Mouse (Mus musculus) midbrain, embryonic 13.5 days (tissue): ENCODE measurements around the gene Dennd4a. TPM values are rescaled to one million over a fixed set of nuclear protein-coding genes. Genes with fewer than 3 reads are reported as not detected.

Experiments
- ATAC-seq: fragments of 200-750 bp; cut with Nextera tagmentation; 2 replicates; pipeline ENCODE4 v1.8.0; 2017; ENCODE audit warnings: mild to moderate bottlenecking, moderate TSS enrichment, moderate library complexity
- H3K27ac ChIP-seq: fragments of 300-500 bp; sonication (generic); 2 replicates; pipeline ENCODE4 v1.5.1; 2015; ENCODE audit warnings: inconsistent platforms, mild to moderate bottlenecking, moderate library complexity
- H3K27me3 ChIP-seq: fragments of 300-500 bp; sonication (generic); 2 replicates; pipeline ENCODE4 v1.6.1; 2015; ENCODE audit warnings: mild to moderate bottlenecking, inconsistent platforms
- H3K36me3 ChIP-seq: fragments of 300-500 bp; sonication (generic); 2 replicates; pipeline ENCODE4 v1.6.1; 2015; ENCODE audit warnings: mild to moderate bottlenecking, inconsistent platforms
- H3K4me1 ChIP-seq: fragments of 300-500 bp; sonication (generic); replicated peaks from 2 replicates; pipeline ENCODE4 v1.6.1; 2015; ENCODE audit warnings: inconsistent platforms
- H3K4me2 ChIP-seq: fragments of 300-500 bp; sonication (generic); replicated peaks from 2 replicates; pipeline ENCODE4 v1.6.1; 2015; ENCODE audit warnings: moderate library complexity, mild to moderate bottlenecking, inconsistent platforms
- H3K4me3 ChIP-seq: fragments of 300-500 bp; sonication (generic); replicated peaks from 2 replicates; pipeline ENCODE4 v1.5.1; 2015; ENCODE audit warnings: mild to moderate bottlenecking, inconsistent platforms
- H3K9ac ChIP-seq: fragments of 300-500 bp; sonication (generic); replicated peaks from 2 replicates; pipeline ENCODE4 v1.6.1; 2015; ENCODE audit warnings: mild to moderate bottlenecking, inconsistent platforms
- H3K9me3 ChIP-seq: fragments of 300-500 bp; sonication (generic); 2 replicates; pipeline ENCODE4 v1.6.1; 2016; ENCODE audit warnings: mild to moderate bottlenecking, inconsistent platforms
- WGBS: fragments of 180-500 bp; shearing (Covaris S2); methylation state at CpG from one replicate; pipeline ENCODE4 v1.1.7; 2015; 5-methylcytosine and 5-hydroxymethylcytosine counted together
- polyA plus RNA-seq: library from polyadenylated mRNA; unstranded; fragments of >200 nt; fragmentation: Nextera tagmentation; extraction: Ambion mirVana; gene quantifications from 2 replicates; pipeline ENCODE4 v1.2.1, GENCODE M21; 2015

Gene Dennd4a
- polyA plus RNA-seq, 1 experiment from 2014 or later = 9.7 TPM

DNA sequence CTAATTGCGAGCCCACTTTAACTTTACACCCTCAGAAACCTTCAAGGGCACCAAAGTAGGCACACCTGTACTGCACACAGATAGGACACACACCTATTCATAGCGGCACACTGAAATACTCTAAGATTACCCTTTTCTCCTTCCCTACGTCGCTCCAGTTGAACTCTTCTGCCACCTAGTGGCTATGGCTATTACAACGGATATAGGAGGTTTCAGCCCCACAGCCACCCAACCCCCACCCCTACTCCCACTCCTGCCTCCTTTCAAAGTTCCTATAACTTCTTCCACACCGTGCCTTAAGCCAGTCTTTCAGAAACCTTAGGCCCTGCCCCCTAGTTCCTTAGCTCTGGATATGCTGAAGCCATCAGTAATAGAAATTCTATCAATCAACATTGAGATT, 125.4 kb downstream of the Dennd4a start:
- 6% methylated on average over 6 of the region's 6 CpGs for WGBS
- Histone ChIP-seq H3K4me1 (peaks cover 12% of the 10 kb centered on the region), H3K27ac (no peak overlapping the region), H3K9ac (no peak overlapping the region), H3K36me3 (no peaks in the 10 kb centered on the region), H3K27me3 (no peaks in the 10 kb centered on the region), H3K4me3 (no peak overlapping the region), H3K9me3 (no peaks in the 10 kb centered on the region), H3K4me2 (no peak overlapping the region)
- no peak for ATAC-seq

DNA sequence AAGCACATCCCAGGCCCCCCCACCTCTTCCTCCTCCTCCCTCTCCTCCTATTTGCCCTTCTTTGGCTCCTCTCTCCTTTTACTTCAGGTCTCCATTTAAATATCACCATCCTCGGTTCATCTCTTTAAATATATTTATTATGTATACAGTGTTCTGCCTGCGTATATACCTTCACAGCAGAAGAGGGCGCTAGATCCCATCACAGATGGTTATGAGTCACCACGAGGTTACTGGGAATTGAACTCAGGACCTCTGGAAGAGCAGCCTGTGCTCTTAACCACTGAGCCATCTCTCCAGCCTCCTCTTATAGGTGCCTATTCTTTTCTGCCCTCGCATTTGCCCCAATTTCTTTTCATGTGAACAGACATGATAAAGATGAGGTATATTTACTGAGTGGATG, 126.4 kb downstream of the Dennd4a start:
- no peak for ATAC-seq
- no peak overlapping the region for H3K27ac ChIP-seq
- no peaks in the 10 kb centered on the region for H3K27me3 ChIP-seq
- peaks cover 12% of the 10 kb centered on the region for H3K4me1 ChIP-seq
- 60% methylated on average over 5 of the region's 5 CpGs for WGBS
- no peak overlapping the region for H3K4me2 ChIP-seq
- H3K9me3 ChIP-seq = no peaks in the 10 kb centered on the region
- no peak overlapping the region for H3K9ac ChIP-seq
- H3K4me3 ChIP-seq = no peak overlapping the region
- H3K36me3 ChIP-seq = no peaks in the 10 kb centered on the region

DNA sequence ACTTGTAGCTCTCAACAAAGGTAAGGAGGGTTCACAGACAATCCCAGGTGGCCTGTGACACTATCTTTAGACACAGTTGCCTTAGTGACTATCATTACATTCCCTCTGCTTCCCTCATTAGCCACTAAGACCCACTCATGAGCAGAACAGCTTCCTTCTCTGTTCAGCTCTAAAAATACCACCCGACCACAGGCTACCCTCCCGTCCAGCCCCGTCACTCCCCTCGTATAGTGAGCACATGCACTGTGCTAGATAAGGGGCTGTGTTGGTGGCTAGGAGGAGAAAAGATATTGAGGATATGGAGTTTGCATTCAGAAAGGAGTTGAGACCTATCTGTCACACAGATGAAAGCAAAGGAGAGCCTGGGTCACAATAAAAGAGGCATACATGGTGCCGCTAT, 127.4 kb downstream of the Dennd4a start:
- Histone ChIP-seq H3K4me2 (no peak overlapping the region), H3K4me3 (no peak overlapping the region), H3K36me3 (no peaks in the 10 kb centered on the region), H3K27me3 (no peaks in the 10 kb centered on the region), H3K9me3 (no peaks in the 10 kb centered on the region), H3K4me1 (peaks cover 12% of the 10 kb centered on the region), H3K27ac (no peak overlapping the region), H3K9ac (no peak overlapping the region)
- WGBS = 90% methylated on average over 5 of the region's 5 CpGs
- ATAC-seq = no peak

DNA sequence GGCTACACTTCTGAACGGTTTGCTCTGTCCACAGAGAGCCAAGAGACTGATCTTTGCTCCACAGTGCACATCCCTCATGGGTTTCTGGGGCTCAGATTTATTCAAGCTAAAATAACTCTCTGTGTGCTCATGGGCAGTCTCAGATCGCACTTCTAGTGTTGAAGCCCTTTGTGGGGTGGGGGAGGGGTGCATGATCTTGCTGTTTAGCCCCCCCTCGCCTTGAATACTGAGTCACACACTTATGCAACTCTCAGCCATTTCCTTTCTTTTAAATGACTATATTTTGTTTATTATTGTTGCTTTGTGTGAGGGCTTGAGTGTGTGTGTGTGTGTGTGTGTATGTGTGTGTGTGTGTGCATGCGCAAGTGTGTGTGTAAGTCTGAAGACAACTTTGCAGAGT, 128.1 kb downstream of the Dennd4a start:
- peaks cover 5% of the 10 kb centered on the region for H3K4me1 ChIP-seq
- WGBS = 69% methylated on average over 4 of the region's 4 CpGs
- no peaks in the 10 kb centered on the region for H3K9me3 ChIP-seq
- H3K4me3 ChIP-seq = no peak overlapping the region
- H3K27ac ChIP-seq = no peak overlapping the region
- no peak for ATAC-seq
- H3K36me3 ChIP-seq = no peaks in the 10 kb centered on the region
- no peaks in the 10 kb centered on the region for H3K27me3 ChIP-seq
- no peak overlapping the region for H3K9ac ChIP-seq
- H3K4me2 ChIP-seq = no peak overlapping the region

DNA sequence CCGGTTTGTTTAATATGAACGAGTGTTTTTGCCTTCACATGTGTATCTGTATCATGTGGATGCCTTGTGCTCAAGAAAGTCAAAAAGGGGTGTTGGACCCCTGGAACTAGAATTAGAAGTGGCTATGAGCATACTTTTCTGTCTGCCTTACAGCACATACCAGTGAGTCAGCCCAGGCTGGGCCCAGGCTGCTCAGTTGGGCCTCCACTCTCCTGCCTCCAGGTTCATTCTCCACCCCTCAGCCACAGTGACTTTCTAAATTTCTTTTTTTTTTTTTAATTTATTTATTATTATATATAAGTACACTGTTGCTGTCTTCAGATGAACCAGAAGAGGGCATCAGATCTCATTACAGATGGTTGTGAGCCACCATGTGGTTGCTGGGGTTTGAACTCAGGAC, 128.7 kb downstream of the Dennd4a start:
- no peaks in the 10 kb centered on the region for H3K9me3 ChIP-seq
- H3K9ac ChIP-seq = no peak overlapping the region
- H3K4me3 ChIP-seq = no peak overlapping the region
- no peak overlapping the region for H3K4me2 ChIP-seq
- H3K36me3 ChIP-seq = no peaks in the 10 kb centered on the region
- 82% methylated on average over 2 of the region's 2 CpGs for WGBS
- H3K4me1 ChIP-seq = no peaks in the 10 kb centered on the region; the same call in 1 of the 2 replicates
- no peaks in the 10 kb centered on the region for H3K27me3 ChIP-seq
- H3K27ac ChIP-seq = no peak overlapping the region
- ATAC-seq = no peak

DNA sequence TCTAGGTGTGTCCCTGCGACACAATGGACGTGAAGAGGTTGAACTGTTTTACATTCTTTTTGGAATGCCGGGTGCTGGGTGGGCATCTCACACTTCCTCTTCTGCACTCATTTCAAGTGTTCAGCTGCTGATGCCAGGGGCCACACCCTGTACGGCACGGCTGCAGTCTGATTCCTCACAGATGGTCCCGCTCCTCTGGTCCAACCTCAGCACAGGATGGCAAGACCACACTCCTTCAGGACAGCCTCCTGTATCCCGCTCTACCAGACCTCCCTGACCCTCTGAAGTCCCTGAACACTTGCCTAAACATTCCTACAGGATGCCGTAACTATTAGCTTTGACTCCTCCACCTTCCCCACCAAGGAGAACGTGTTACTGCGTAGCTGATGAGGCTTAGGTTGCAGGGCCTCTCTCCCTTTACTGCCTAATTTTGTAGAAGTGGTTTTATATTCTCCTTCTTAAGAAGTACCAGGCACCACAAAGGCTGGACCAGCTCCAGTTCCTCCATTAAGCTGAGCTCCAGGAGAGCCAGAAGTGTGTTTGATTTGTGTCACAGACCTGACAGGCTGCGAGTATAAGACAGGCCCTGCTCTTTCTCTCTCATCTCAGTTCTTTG, 129.7 kb downstream of the Dennd4a start:
- no peak overlapping the region for H3K27ac ChIP-seq
- ATAC-seq = no peak
- no peak overlapping the region for H3K9ac ChIP-seq
- H3K9me3 ChIP-seq = no peaks in the 10 kb centered on the region
- H3K4me1 ChIP-seq = no peaks in the 10 kb centered on the region; the same call in 1 of the 2 replicates
- no peak overlapping the region for H3K4me2 ChIP-seq
- no peaks in the 10 kb centered on the region for H3K36me3 ChIP-seq
- peaks cover 6% of the 10 kb centered on the region; the same call in 1 of the 2 replicates for H3K27me3 ChIP-seq
- no peak overlapping the region for H3K4me3 ChIP-seq
- WGBS = 82% methylated on average over 11 of the region's 11 CpGs

DNA sequence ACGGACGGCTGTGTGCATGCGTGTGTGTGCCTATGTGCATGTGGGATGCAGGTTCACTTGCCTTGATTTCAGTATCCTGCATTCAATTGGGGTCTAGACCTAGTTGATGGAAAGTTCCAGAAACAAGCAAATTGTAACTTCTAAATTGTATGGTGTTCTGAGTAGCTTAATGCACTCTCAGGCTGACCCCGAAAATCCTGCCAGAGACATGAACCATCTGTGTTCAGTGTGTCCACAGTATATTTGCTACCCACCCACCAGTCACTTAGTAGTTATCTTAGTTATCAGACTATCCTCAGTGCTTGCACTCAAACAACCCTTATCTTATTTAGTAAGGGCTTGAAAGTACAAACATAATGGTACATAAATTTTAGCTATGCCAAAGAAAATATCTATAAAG, 130.5 kb downstream of the Dennd4a start:
- H3K4me3 ChIP-seq = no peak overlapping the region
- H3K27ac ChIP-seq = no peak overlapping the region
- H3K9ac ChIP-seq = no peak overlapping the region
- H3K36me3 ChIP-seq = no peaks in the 10 kb centered on the region
- H3K27me3 ChIP-seq = peaks cover 6% of the 10 kb centered on the region; the same call in 1 of the 2 replicates
- no peak for ATAC-seq
- H3K4me2 ChIP-seq = no peak overlapping the region
- 90% methylated on average over 4 of the region's 4 CpGs for WGBS
- H3K4me1 ChIP-seq = no peaks in the 10 kb centered on the region; the same call in 1 of the 2 replicates
- H3K9me3 ChIP-seq = no peaks in the 10 kb centered on the region

DNA sequence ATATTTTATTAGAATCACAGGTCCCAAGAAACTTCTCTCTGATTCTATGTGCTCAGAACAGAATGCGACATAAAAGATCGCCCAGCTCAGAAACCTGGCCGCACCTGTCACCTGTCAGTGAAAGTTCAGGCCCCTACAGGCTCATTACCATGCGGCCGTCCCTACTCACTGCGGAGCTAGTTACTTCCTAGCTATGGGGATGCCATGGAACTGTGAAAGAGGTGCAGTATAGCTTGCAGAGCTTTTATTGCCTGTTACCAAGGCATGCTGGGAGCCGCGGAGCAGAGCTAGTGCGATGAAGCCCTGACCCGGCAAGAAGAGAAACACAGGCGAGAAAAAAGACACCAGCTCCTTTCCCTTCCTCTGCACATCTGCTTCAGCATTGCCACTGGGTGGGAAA, 132.9 kb downstream of the Dennd4a start:
- 31% methylated on average over 11 of the region's 11 CpGs for WGBS
- Histone ChIP-seq H3K9me3 (no peaks in the 10 kb centered on the region), H3K27me3 (peaks cover 10% of the 10 kb centered on the region; the same call in 1 of the 2 replicates), H3K4me2 (no peak overlapping the region), H3K36me3 (no peaks in the 10 kb centered on the region), H3K27ac (no peak overlapping the region), H3K4me1 (no peaks in the 10 kb centered on the region; the same call in 1 of the 2 replicates), H3K4me3 (no peak overlapping the region), H3K9ac (no peak overlapping the region)
- no peak for ATAC-seq

DNA sequence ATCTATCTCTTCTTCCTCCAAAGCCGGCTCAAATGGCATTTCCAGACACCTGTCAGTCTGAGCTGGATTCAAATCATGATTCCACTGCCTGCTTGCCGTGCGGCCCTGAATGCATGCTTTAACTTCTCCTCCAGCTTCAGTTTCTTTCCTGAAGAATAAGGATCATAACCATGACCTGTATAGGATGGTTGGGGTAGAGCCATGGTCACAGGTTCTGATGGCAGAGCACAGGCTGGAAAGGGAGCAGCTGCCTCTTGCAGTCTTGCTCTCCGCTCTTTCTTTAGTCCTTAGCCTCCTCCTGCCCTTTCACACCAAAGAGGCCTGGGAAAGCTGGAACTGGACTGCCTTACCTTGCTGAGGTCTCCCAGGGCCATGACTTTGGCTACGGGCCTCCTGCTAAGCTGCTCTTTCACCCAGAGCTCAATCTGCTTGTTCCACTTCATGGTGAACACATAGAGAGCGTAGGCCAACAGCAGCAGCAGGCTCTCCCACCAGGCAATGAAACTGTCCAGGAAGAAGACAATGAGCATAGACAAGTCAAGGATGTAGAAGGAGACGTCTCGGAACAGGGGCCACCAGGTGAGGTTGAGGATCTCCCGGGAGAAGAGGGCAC, 136.4 kb downstream of the Dennd4a start:
- H3K4me3 ChIP-seq = no peak overlapping the region

DNA sequence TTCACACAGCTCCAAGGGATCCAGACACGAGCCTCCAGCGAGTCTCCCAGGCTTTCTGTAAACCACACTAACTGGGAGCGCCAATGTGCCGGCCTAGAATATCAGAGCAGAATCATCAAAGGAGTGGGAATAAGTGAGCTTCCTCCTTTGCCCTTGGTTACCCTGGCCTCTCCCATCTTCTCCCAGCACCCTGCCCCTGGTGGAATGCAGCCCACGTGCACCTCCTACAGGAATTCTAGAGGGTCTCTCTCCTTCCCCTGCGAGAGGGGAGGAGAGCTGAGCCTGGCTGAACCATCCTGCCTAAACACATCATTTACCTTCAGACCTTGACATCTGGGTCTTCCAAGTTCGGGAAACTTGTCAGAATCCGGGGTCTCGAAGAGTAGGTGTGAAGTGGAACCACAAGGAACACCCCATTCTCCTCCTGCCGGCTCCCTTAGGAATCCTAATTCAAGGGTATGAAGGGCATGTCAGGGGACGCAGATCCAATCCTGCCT, 140.1 kb downstream of the Dennd4a start, which contains the start of gene Slc24a1:
Slc24a1 (minus strand) TSS at position 447 of the 497 bp plus-strand sequence.
- Histone ChIP-seq H3K27ac (no peak within 1 kb of the TSS), H3K4me2 (no peak within 1 kb of the TSS), H3K9me3 (no peaks in the 10 kb centered on the region), H3K27me3 (peaks cover 25% of the 10 kb centered on the region), H3K36me3 (no peaks in the 10 kb centered on the region), H3K4me3 (no peak within 1 kb of the TSS), H3K9ac (no peak within 1 kb of the TSS), H3K4me1 (0 out of 2 replicates have a peak, but pooled peaks cover 5% of the 10 kb centered on the region)
- WGBS = 34% methylated on average over 11 of the region's 11 CpGs
- no peak for ATAC-seq

More for the DNA sequence above, 136.4 kb downstream of the Dennd4a start:
- no peaks in the 10 kb centered on the region for H3K36me3 ChIP-seq
- WGBS = 87% methylated on average over 9 of the region's 9 CpGs
- no peak overlapping the region for H3K4me2 ChIP-seq
- no peak overlapping the region for H3K27ac ChIP-seq
- ATAC-seq = no peak
- no peak overlapping the region for H3K9ac ChIP-seq
- no peaks in the 10 kb centered on the region for H3K9me3 ChIP-seq
- peaks cover 5% of the 10 kb centered on the region; the same call in 1 of the 2 replicates for H3K4me1 ChIP-seq
- peaks cover 22% of the 10 kb centered on the region for H3K27me3 ChIP-seq

DNA sequence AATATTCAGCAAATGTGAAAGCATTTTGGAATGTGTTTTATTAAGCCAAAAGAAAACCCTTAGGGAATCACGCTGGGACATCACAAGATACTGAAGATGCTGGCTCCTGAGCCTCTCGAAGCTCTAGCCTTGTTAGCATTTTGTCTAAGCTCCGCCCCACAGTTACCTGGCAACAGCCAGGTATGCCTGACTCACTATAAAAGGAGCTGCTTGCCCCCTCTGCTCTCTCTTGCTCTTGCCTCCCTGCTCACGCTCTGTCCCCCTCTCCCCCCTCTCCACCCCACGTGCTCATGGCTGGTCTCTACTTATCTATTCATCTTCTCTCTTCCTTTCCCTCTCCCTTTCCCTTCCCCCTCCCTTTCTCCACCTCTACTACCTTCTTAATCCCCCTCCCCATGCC, 140.9 kb downstream of the Dennd4a start:
- Histone ChIP-seq H3K36me3 (no peaks in the 10 kb centered on the region), H3K4me2 (no peak overlapping the region), H3K9me3 (no peaks in the 10 kb centered on the region), H3K27ac (no peak overlapping the region), H3K27me3 (peaks cover 25% of the 10 kb centered on the region), H3K4me3 (no peak overlapping the region), H3K4me1 (0 out of 2 replicates have a peak, but pooled peaks cover 5% of the 10 kb centered on the region), H3K9ac (no peak overlapping the region)
- WGBS = 14% methylated on average over 5 of the region's 5 CpGs
- no peak for ATAC-seq

DNA sequence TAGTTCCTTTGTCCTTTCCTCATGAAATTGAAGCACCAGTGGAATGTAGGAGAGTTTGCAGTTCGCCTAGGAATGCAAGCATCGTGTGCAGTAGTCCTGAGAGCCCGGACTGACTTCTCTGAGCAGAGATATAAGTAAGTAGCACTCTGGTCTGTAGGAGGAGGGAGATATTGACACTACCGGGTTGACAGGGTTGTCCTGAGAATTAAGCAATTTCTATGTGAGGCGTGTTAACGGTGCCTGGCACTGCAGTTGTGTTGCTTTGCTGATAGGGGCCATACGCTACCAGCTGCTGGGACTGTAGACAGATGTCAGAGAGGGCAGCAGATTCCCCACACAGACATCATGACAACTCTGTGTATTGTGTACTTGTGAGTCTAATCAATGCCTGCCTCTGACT, 142.1 kb downstream of the Dennd4a start:
- ATAC-seq = no peak
- Histone ChIP-seq H3K9ac (no peak overlapping the region), H3K27ac (no peak overlapping the region), H3K9me3 (no peaks in the 10 kb centered on the region), H3K4me3 (no peak overlapping the region), H3K4me2 (no peak overlapping the region), H3K36me3 (no peaks in the 10 kb centered on the region), H3K4me1 (0 out of 2 replicates have a peak, but pooled peaks cover 5% of the 10 kb centered on the region), H3K27me3 (peaks cover 22% of the 10 kb centered on the region)
- WGBS = 86% methylated on average over 7 of the region's 7 CpGs
